Mouse (Mus musculus): ENCODE measurements at regions not wholly inside any gene's neighbourhood (a gene's known extent, or its start where the extent isn't known, plus 50 kb on each side); places are given as distances from the start of the nearest gene placed in this dataset.

DNA sequence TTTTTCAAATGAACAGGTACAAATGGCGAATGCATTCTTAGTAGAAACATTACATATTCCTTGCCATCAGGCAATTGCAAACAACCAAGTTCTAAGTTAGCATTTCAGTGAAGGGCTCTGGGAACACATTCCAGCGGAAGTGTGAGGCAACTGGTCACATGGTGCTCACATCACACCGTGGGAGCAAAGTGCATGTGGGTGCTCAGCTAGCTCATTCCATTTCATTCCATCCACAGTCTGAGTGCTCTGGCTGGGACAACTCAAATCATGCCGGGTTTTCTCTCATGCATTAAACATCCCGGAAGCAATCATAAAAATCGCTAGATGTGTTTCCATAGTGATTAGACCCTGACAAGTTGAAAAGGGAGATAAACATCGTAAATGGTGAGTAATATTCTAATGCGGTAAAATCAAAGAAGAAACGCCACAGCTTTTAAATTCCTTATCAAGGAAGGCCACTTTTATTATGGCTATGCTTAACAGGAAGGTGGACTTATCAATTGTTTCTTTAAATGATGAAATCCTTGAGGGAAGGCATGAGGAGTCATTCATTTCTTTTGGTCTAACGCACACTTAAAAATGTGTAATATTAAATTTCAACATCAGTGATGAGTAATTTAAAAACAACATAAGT lies 104.1 kb downstream of the Rassf9 start:
- Histone ChIP-seq H3K36me3 (ENCODE audit: control insufficient read depth, insufficient read depth, low read length) (no peaks in the 10 kb centered on the region), H3K4me1 (replicated peaks; ENCODE audit: control insufficient read depth, insufficient read depth, low read length) (no peaks in the 10 kb centered on the region), H3K27ac (ENCODE audit: low read depth, low read length) (no peak overlapping the region), H3K27me3 (ENCODE audit: control insufficient read depth, insufficient read depth, low read length) (no peaks in the 10 kb centered on the region), H3K4me2 (replicated peaks; ENCODE audit: low read depth, low read length) (no peak overlapping the region), H3K4me3 (ENCODE audit: low read depth, low read length) (no peak overlapping the region), H3K9me3 (ENCODE audit: control insufficient read depth, low read length) (no peaks in the 10 kb centered on the region), H3K9ac (ENCODE audit: low read depth, low read length) (no peak overlapping the region)
- DNase-seq (ENCODE audit: low spot score) (no peak), ATAC-seq (ENCODE audit: low FRiP score) (no peak)
- 87% methylated on average over 10 of the region's 10 CpGs for WGBS

All from hindbrain, embryonic 11.5 days (tissue).